Mouse (Mus musculus): ENCODE results near the gene Pmm2. TPM values are rescaled to one million over a fixed set of nuclear protein-coding genes. Genes with fewer than 3 reads are reported as not detected.
A peak's percentile ranks its signal among the peaks of the same experiment; 100 is the strongest.

The Pmm2 gene
- polyA plus RNA-seq, 1 experiment = 20.9 TPM

DNA sequence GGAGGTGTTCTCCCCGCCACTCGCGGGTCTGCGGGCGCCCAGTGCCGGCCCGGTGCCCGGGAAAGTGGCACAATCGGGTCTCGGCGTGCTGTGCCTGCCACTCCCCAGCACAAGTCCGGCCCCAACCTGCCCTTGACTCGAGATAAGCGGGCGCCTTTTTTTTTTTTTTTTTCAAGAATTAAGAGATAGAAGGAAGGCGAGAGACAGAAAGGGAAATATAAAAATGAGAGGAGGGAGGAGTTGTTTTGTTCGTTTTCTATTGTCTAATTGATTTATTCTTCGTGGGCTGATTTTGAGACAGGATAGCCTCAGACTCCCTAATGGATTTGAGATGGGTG, 34.8 kb downstream of the Pmm2 start:
- Histone ChIP-seq H3K27me3 (ENCODE audit: control insufficient read depth, insufficient read depth, low read length, poor library complexity, severe bottlenecking) (no peaks in the 10 kb centered on the region), H3K9me3 (replicated peaks; ENCODE audit: control insufficient read depth, insufficient read depth, low read length, poor library complexity, severe bottlenecking) (no peaks in the 10 kb centered on the region), H3K4me1 (ENCODE audit: control insufficient read depth, insufficient read depth, low read length) (peaks cover 12% of the 10 kb centered on the region), H3K36me3 (ENCODE audit: control insufficient read depth, insufficient read depth, low read length, poor library complexity, severe bottlenecking) (no peaks in the 10 kb centered on the region), H3K27ac (ENCODE audit: insufficient read depth, low read length) (no peak overlapping the region), H3K9ac (ENCODE audit: low read depth, poor library complexity, severe bottlenecking) (peak overlapping the region; percentile 58), H3K4me3 (ENCODE audit: low read depth, low read length) (peak overlapping the region; percentile 48)
- TF ChIP-seq EP300 (IDR thresholded peaks at IDR 0.05; ENCODE audit: insufficient read depth, low read depth, low read length) (no peak), CTCF (IDR thresholded peaks at IDR 0.05; ENCODE audit: low read depth, low read length) (no peak), POLR2A (IDR thresholded peaks at IDR 0.05; ENCODE audit: insufficient read depth, low read length) (no peak)

DNA sequence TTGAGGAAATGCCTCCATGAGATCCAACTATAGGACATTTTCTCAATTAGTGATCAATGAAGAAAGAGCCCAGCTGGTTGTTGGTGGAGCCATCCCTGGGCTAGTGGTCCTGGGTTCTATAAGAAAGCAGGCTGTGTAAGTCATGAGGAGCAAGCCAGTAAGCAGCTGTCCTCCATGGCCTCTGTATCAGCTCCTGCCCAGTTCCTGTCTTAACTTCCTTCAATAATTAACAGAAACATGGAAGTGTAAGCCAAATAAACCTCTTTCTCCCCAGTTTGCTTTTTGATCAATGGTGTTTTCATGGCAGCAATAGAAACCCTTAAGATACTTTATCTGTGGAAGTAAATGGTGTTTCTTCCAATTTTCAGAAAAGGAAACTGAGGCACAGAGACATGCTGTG, 35.3 kb downstream of the Pmm2 start:
- no peak for TF ChIP-seq POLR2A (IDR thresholded peaks at IDR 0.05; ENCODE audit: insufficient read depth, low read length)
- TF ChIP-seq CTCF (IDR thresholded peaks at IDR 0.05; ENCODE audit: low read depth, low read length) = no peak
- no peak for TF ChIP-seq EP300 (IDR thresholded peaks at IDR 0.05; ENCODE audit: insufficient read depth, low read depth, low read length)
- Histone ChIP-seq H3K27me3 (ENCODE audit: control insufficient read depth, insufficient read depth, low read length, poor library complexity, severe bottlenecking) (no peaks in the 10 kb centered on the region), H3K4me3 (ENCODE audit: low read depth, low read length) (no peak overlapping the region), H3K36me3 (ENCODE audit: control insufficient read depth, insufficient read depth, low read length, poor library complexity, severe bottlenecking) (no peaks in the 10 kb centered on the region), H3K9ac (ENCODE audit: low read depth, poor library complexity, severe bottlenecking) (no peak overlapping the region), H3K27ac (ENCODE audit: insufficient read depth, low read length) (no peak overlapping the region), H3K9me3 (replicated peaks; ENCODE audit: control insufficient read depth, insufficient read depth, low read length, poor library complexity, severe bottlenecking) (no peaks in the 10 kb centered on the region), H3K4me1 (ENCODE audit: control insufficient read depth, insufficient read depth, low read length) (peaks cover 10% of the 10 kb centered on the region)

DNA sequence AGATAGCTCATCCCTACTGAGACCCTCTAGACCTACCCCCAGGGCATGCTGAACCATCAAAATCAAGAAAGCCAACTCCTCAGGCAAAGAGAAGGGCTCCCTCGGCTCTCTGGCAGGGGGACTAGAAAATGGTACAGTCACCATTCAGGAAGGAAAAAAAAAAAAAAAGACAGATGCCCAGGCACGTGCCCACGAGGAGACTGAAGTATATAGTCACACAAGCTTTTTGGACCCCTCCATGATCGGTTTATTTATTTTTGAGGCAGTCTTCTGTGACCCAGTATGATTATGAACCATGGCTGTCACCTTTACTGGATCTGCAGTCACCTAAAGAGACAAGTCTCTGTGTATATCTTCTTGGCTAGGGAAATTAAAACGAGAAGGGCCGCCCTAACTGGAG, 35.9 kb downstream of the Pmm2 start:
- Histone ChIP-seq H3K4me3 (ENCODE audit: low read depth, low read length) (no peak overlapping the region), H3K9ac (ENCODE audit: low read depth, poor library complexity, severe bottlenecking) (no peak overlapping the region), H3K4me1 (ENCODE audit: control insufficient read depth, insufficient read depth, low read length) (peaks cover 8% of the 10 kb centered on the region), H3K27me3 (ENCODE audit: control insufficient read depth, insufficient read depth, low read length, poor library complexity, severe bottlenecking) (no peaks in the 10 kb centered on the region), H3K9me3 (replicated peaks; ENCODE audit: control insufficient read depth, insufficient read depth, low read length, poor library complexity, severe bottlenecking) (no peaks in the 10 kb centered on the region), H3K27ac (ENCODE audit: insufficient read depth, low read length) (no peak overlapping the region), H3K36me3 (ENCODE audit: control insufficient read depth, insufficient read depth, low read length, poor library complexity, severe bottlenecking) (no peaks in the 10 kb centered on the region)
- TF ChIP-seq CTCF (IDR thresholded peaks at IDR 0.05; ENCODE audit: low read depth, low read length) (no peak), EP300 (IDR thresholded peaks at IDR 0.05; ENCODE audit: insufficient read depth, low read depth, low read length) (no peak), POLR2A (IDR thresholded peaks at IDR 0.05; ENCODE audit: insufficient read depth, low read length) (no peak)

DNA sequence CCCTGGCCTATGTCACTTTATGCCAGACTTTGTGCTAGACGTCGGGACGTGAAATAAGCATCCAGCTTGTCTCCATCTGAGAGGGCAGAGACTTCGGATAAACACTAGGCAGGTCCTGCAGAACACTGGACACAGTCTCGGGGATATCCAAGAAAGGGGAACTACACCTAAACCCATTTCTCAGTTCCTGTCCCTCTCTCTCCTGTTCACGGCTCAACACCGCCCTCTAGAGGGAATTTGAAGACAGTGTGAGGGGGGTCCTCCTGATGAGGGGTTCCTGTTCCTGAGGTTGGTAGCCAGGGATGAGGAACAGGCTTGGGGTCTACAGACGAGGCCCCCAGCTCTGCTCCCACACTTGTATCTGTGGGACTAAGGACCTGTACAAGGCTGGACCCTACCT, 36.7 kb downstream of the Pmm2 start:
- Histone ChIP-seq H3K27me3 (ENCODE audit: control insufficient read depth, insufficient read depth, low read length, poor library complexity, severe bottlenecking) (no peaks in the 10 kb centered on the region), H3K9ac (ENCODE audit: low read depth, poor library complexity, severe bottlenecking) (no peak overlapping the region), H3K27ac (ENCODE audit: insufficient read depth, low read length) (no peak overlapping the region), H3K4me3 (ENCODE audit: low read depth, low read length) (no peak overlapping the region), H3K4me1 (ENCODE audit: control insufficient read depth, insufficient read depth, low read length) (peaks cover 7% of the 10 kb centered on the region), H3K9me3 (replicated peaks; ENCODE audit: control insufficient read depth, insufficient read depth, low read length, poor library complexity, severe bottlenecking) (no peaks in the 10 kb centered on the region), H3K36me3 (ENCODE audit: control insufficient read depth, insufficient read depth, low read length, poor library complexity, severe bottlenecking) (no peaks in the 10 kb centered on the region)
- peak; percentile 85 for TF ChIP-seq CTCF (IDR thresholded peaks at IDR 0.05; ENCODE audit: low read depth, low read length)
- TF ChIP-seq POLR2A (IDR thresholded peaks at IDR 0.05; ENCODE audit: insufficient read depth, low read length) = no peak
- TF ChIP-seq EP300 (IDR thresholded peaks at IDR 0.05; ENCODE audit: insufficient read depth, low read depth, low read length) = no peak

DNA sequence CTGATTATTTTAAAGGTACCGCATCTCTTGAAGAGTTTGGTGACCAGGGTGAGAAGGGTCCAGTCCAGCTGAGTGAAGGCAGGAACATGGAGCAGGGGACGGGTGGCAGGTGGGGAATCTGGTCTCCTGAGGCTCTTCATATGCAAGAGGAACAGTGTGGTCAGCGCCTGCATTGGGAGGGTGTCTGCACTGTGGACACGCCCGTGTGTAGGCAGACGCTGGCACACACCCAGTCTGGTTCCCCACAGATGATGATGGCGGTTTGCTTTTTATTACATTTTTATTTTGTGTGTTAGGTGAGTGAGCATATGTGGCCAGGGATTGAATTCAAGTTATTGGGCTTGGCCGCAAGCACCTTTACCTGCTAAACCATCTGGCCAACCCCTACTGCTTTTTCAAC, 38.1 kb downstream of the Pmm2 start:
- no peak for TF ChIP-seq EP300 (IDR thresholded peaks at IDR 0.05; ENCODE audit: insufficient read depth, low read depth, low read length)
- no peak for TF ChIP-seq POLR2A (IDR thresholded peaks at IDR 0.05; ENCODE audit: insufficient read depth, low read length)
- no peak for TF ChIP-seq CTCF (IDR thresholded peaks at IDR 0.05; ENCODE audit: low read depth, low read length)
- Histone ChIP-seq H3K9ac (ENCODE audit: low read depth, poor library complexity, severe bottlenecking) (no peak overlapping the region), H3K4me3 (ENCODE audit: low read depth, low read length) (no peak overlapping the region), H3K9me3 (replicated peaks; ENCODE audit: control insufficient read depth, insufficient read depth, low read length, poor library complexity, severe bottlenecking) (no peaks in the 10 kb centered on the region), H3K27ac (ENCODE audit: insufficient read depth, low read length) (no peak overlapping the region), H3K4me1 (ENCODE audit: control insufficient read depth, insufficient read depth, low read length) (no peaks in the 10 kb centered on the region), H3K36me3 (ENCODE audit: control insufficient read depth, insufficient read depth, low read length, poor library complexity, severe bottlenecking) (no peaks in the 10 kb centered on the region), H3K27me3 (ENCODE audit: control insufficient read depth, insufficient read depth, low read length, poor library complexity, severe bottlenecking) (no peaks in the 10 kb centered on the region)

DNA sequence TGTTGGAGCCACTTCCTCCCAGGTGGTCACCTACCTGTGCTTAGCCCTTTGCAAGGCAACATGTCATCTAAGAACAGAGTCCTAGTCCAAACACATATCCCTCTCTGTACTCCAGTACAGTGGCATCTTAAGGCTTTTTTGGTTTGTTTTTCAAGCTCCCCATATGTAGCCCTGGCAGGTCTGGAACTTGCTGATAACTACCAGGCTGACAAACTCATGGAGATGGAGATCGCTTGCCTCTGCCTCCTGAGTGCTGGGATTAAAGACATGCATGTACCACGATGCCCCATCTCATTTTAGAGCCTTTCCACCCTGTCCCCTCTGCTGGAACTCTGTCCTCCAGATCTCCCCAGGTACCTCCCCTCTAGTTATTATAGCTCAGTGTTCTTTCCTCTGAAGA, 38.8 kb downstream of the Pmm2 start:
- Histone ChIP-seq H3K27me3 (ENCODE audit: control insufficient read depth, insufficient read depth, low read length, poor library complexity, severe bottlenecking) (no peaks in the 10 kb centered on the region), H3K4me1 (ENCODE audit: control insufficient read depth, insufficient read depth, low read length) (no peaks in the 10 kb centered on the region), H3K36me3 (ENCODE audit: control insufficient read depth, insufficient read depth, low read length, poor library complexity, severe bottlenecking) (no peaks in the 10 kb centered on the region), H3K9ac (ENCODE audit: low read depth, poor library complexity, severe bottlenecking) (no peak overlapping the region), H3K4me3 (ENCODE audit: low read depth, low read length) (no peak overlapping the region), H3K27ac (ENCODE audit: insufficient read depth, low read length) (no peak overlapping the region), H3K9me3 (replicated peaks; ENCODE audit: control insufficient read depth, insufficient read depth, low read length, poor library complexity, severe bottlenecking) (no peaks in the 10 kb centered on the region)
- TF ChIP-seq EP300 (IDR thresholded peaks at IDR 0.05; ENCODE audit: insufficient read depth, low read depth, low read length) = no peak
